Mouse (Mus musculus): ENCODE results near the gene Sppl2b. TPM values are rescaled to one million over a fixed set of nuclear protein-coding genes. Genes with fewer than 3 reads are reported as not detected.
A peak's percentile ranks its signal among the peaks of the same experiment; 100 is the strongest.

The Sppl2b gene
- polyA plus RNA-seq, 1 experiment from 2014 or later: 30.4 TPM

DNA sequence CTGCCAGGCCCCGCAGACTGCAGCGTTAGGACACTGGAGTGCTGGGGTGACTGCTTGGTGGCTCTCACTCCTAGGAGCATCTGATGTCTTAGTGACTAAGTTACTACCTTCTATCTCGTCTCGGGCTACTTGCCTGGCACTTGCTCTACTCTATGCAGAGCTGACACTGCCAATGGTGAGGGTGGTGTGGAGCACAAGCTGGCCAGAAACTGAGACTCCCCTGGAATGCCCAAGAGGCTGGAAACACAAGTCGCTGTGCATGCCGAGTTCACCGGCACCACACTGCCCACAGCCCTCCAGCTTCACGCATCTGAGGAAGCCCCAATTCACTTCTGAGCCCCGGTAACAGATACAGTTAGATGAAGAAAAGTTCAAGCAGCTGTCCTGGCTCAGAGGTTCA, 19.0 kb downstream of the Sppl2b start:
- Histone ChIP-seq H3K27me3 (replicated peaks; ENCODE audit: control insufficient read depth, insufficient read depth, low read length) (no peaks in the 10 kb centered on the region), H3K36me3 (ENCODE audit: control insufficient read depth, insufficient read depth, low read length) (no peaks in the 10 kb centered on the region), H3K4me2 (ENCODE audit: low read length) (no peak overlapping the region), H3K9ac (ENCODE audit: low read length) (no peak overlapping the region), H3K4me3 (ENCODE audit: low read depth, low read length) (no peak overlapping the region), H3K4me1 (ENCODE audit: control insufficient read depth, insufficient read depth, low read length) (no peaks in the 10 kb centered on the region), H3K9me3 (replicated peaks; ENCODE audit: control insufficient read depth, low read length) (no peaks in the 10 kb centered on the region), H3K27ac (ENCODE audit: low read depth, low read length) (no peak overlapping the region)
- ATAC-seq: no peak
- no peak for DNase-seq (ENCODE audit: low spot score)
- WGBS: 80% methylated on average over 9 of the region's 9 CpGs

DNA sequence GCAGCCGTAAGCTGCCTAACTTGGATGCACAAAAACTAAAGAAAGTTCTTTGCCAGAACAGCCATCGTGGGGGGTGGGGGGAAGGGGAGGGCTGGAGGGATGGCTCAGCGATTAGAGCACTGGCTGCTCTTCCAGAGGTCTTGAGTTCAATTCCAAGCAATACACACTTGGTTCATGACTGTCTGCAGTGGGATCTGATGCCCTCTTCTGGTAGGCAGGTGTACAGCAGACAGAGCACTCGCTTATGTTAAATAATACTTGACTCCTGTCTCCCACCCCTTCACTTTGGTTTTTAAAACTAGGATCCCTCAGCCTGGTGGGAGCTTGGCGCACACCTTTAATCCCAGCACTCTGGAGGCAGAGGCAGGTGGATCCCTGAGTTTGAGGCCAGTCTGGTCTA, 21.0 kb downstream of the Sppl2b start:
- H3K4me3 ChIP-seq (ENCODE audit: low read depth, low read length): no peak overlapping the region
- 29% methylated on average over 5 of the region's 5 CpGs for WGBS
- H3K36me3 ChIP-seq (ENCODE audit: control insufficient read depth, insufficient read depth, low read length): no peaks in the 10 kb centered on the region
- H3K9ac ChIP-seq (ENCODE audit: low read length): no peak overlapping the region
- no peaks in the 10 kb centered on the region for H3K4me1 ChIP-seq (ENCODE audit: control insufficient read depth, insufficient read depth, low read length)
- DNase-seq (ENCODE audit: low spot score): peak; percentile 73
- ATAC-seq: 0 out of 2 replicates have a peak, but pooled peaks have one; percentile 44
- H3K4me2 ChIP-seq (ENCODE audit: low read length): no peak overlapping the region
- H3K9me3 ChIP-seq (replicated peaks; ENCODE audit: control insufficient read depth, low read length): no peaks in the 10 kb centered on the region
- H3K27me3 ChIP-seq (replicated peaks; ENCODE audit: control insufficient read depth, insufficient read depth, low read length): no peaks in the 10 kb centered on the region
- no peak overlapping the region for H3K27ac ChIP-seq (ENCODE audit: low read depth, low read length)

DNA sequence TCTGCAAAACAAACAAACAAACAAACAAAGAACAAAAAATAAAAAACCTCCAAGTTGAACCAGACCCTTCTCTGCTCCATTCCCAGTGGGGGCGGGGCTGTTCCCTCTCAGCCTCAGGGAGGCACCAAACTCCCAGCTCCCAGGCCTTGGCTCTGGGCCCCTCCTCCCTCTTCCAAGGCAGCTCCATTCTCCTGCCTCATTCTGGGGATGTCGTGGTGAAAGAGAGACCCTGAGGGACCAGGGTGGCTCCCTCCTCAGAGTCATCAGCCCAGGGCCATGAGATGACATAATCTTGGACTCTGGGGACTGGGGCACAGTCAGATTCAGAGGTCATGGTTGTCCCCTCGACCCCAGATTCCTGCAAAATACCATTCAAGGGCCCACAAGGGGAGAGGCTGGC, 21.5 kb downstream of the Sppl2b start:
- WGBS: 27% methylated on average over 3 of the region's 3 CpGs
- no peak for ATAC-seq

DNA sequence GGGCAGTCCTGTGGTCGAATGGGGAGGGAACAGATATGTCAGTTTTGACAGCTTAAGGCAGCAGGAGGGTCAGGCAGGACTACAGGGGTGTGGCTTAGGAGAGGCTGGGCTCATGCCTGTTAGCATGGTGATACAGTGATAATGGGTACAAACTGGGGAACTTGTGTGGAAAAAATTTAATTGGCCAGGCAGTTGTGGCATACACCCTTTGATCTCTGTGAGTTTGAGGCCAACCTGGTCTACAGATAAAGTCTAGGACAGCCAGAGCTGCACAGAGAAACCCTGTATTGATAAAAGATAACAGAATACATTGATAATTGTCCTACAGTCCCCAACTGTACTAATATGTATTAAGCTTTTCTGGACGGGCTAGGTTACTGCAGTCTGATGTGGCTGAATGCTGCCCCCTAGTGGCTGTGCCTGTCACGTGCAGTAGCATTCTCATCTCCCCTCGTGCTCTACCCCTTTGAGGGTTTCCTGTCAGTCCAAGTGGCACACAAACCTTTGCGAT, 25.1 kb downstream of the Sppl2b start:
- Histone ChIP-seq H3K4me2 (ENCODE audit: low read length) (no peak overlapping the region), H3K9ac (ENCODE audit: low read length) (no peak overlapping the region), H3K9me3 (replicated peaks; ENCODE audit: control insufficient read depth, low read length) (no peaks in the 10 kb centered on the region), H3K36me3 (ENCODE audit: control insufficient read depth, insufficient read depth, low read length) (no peaks in the 10 kb centered on the region), H3K4me3 (ENCODE audit: low read depth, low read length) (no peak overlapping the region), H3K4me1 (ENCODE audit: control insufficient read depth, insufficient read depth, low read length) (no peaks in the 10 kb centered on the region), H3K27me3 (replicated peaks; ENCODE audit: control insufficient read depth, insufficient read depth, low read length) (no peaks in the 10 kb centered on the region), H3K27ac (ENCODE audit: low read depth, low read length) (no peak overlapping the region)
- 21% methylated on average over 5 of the region's 5 CpGs for WGBS
- ATAC-seq (peak; percentile 54; the same call in 1 of the 2 replicates), DNase-seq (ENCODE audit: low spot score) (peak; percentile 69)

More for the DNA sequence above, 21.5 kb downstream of the Sppl2b start:
- H3K36me3 ChIP-seq (ENCODE audit: control insufficient read depth, insufficient read depth, low read length): no peaks in the 10 kb centered on the region
- H3K4me1 ChIP-seq (ENCODE audit: control insufficient read depth, insufficient read depth, low read length): no peaks in the 10 kb centered on the region
- no peak overlapping the region for H3K27ac ChIP-seq (ENCODE audit: low read depth, low read length)
- no peak overlapping the region for H3K4me3 ChIP-seq (ENCODE audit: low read depth, low read length)
- no peaks in the 10 kb centered on the region for H3K27me3 ChIP-seq (replicated peaks; ENCODE audit: control insufficient read depth, insufficient read depth, low read length)
- H3K4me2 ChIP-seq (ENCODE audit: low read length): no peak overlapping the region
- DNase-seq (ENCODE audit: low spot score): no peak
- H3K9me3 ChIP-seq (replicated peaks; ENCODE audit: control insufficient read depth, low read length): no peaks in the 10 kb centered on the region
- no peak overlapping the region for H3K9ac ChIP-seq (ENCODE audit: low read length)

DNA sequence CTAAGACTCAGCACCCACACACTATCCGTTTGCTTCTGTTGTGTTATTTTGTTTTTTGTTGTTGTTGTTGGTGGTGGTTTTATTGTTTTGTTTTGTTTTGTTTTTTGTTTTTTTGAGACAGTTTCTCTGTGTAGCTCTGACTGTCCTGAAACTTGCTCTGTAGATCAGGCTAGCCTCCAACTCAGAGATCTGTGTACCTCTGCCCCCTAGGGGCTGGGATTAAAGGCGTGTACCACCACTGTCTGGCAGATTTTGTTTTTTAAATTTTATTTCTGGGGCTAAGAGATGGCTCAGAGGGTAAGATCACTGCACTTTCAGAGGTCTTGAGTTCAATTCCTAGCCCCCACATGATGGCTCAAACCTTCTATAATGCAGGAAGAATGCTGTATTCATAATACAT, 25.8 kb downstream of the Sppl2b start:
- WGBS: 75% methylated on average over 2 of the region's 2 CpGs
- Histone ChIP-seq H3K36me3 (ENCODE audit: control insufficient read depth, insufficient read depth, low read length) (no peaks in the 10 kb centered on the region), H3K4me1 (ENCODE audit: control insufficient read depth, insufficient read depth, low read length) (no peaks in the 10 kb centered on the region), H3K4me3 (ENCODE audit: low read depth, low read length) (no peak overlapping the region), H3K9me3 (replicated peaks; ENCODE audit: control insufficient read depth, low read length) (no peaks in the 10 kb centered on the region), H3K27me3 (replicated peaks; ENCODE audit: control insufficient read depth, insufficient read depth, low read length) (no peaks in the 10 kb centered on the region), H3K9ac (ENCODE audit: low read length) (no peak overlapping the region), H3K4me2 (ENCODE audit: low read length) (no peak overlapping the region), H3K27ac (ENCODE audit: low read depth, low read length) (no peak overlapping the region)
- DNase-seq (ENCODE audit: low spot score) (no peak), ATAC-seq (no peak)

DNA sequence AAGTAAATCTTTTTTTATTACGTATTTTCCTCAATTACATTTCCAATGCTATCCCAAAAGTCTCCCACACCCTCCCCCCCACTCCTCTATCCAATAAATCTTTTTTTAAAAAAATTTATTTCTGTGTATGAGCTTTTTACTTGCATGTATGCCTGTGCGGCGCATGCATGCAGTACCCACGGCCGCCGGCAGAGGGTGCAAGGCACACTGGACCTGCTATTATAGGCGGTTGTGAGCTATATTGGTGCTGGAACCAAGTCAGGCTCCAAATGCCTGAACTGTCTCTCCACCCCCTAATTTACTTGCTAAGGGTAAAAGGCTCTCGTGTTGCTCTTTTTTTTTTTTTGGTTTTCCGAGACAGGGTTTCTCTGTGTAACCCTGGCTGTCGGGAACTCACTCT, 26.2 kb downstream of the Sppl2b start:
- Histone ChIP-seq H3K4me2 (ENCODE audit: low read length) (no peak overlapping the region), H3K4me3 (ENCODE audit: low read depth, low read length) (no peak overlapping the region), H3K36me3 (ENCODE audit: control insufficient read depth, insufficient read depth, low read length) (no peaks in the 10 kb centered on the region), H3K4me1 (ENCODE audit: control insufficient read depth, insufficient read depth, low read length) (no peaks in the 10 kb centered on the region), H3K27ac (ENCODE audit: low read depth, low read length) (no peak overlapping the region), H3K9me3 (replicated peaks; ENCODE audit: control insufficient read depth, low read length) (no peaks in the 10 kb centered on the region), H3K27me3 (replicated peaks; ENCODE audit: control insufficient read depth, insufficient read depth, low read length) (no peaks in the 10 kb centered on the region), H3K9ac (ENCODE audit: low read length) (no peak overlapping the region)
- DNase-seq (ENCODE audit: low spot score) (peak; percentile 58), ATAC-seq (no peak)
- WGBS: 33% methylated on average over 10 of the region's 10 CpGs

DNA sequence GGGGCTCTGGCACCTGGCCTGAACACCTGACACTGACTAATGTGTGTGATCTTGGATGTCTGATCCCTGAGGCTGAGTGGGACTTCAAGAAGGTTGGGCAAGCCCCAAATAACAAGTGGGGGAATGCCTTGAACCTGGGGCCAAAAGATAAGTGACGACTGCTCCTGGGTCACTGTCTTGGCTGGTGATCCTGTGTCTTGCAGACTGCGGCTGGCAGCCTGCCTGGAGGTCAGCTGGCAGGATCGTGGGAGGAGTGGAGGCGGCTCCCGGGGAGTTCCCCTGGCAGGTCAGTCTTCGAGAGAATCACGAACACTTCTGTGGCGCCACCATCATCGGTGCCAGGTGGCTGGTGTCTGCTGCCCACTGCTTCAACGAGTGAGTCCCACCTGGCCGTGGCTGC, 32.1 kb downstream of the Sppl2b start:
- DNase-seq (ENCODE audit: low spot score) (no peak), ATAC-seq (no peak)
- no peak overlapping the region for H3K4me3 ChIP-seq (ENCODE audit: low read depth, low read length)
- H3K27me3 ChIP-seq (replicated peaks; ENCODE audit: control insufficient read depth, insufficient read depth, low read length): no peaks in the 10 kb centered on the region
- H3K4me1 ChIP-seq (ENCODE audit: control insufficient read depth, insufficient read depth, low read length): no peaks in the 10 kb centered on the region
- no peak overlapping the region for H3K4me2 ChIP-seq (ENCODE audit: low read length)
- WGBS: 69% methylated on average over 11 of the region's 11 CpGs
- no peaks in the 10 kb centered on the region for H3K9me3 ChIP-seq (replicated peaks; ENCODE audit: control insufficient read depth, low read length)
- H3K27ac ChIP-seq (ENCODE audit: low read depth, low read length): no peak overlapping the region
- no peaks in the 10 kb centered on the region for H3K36me3 ChIP-seq (ENCODE audit: control insufficient read depth, insufficient read depth, low read length)
- no peak overlapping the region for H3K9ac ChIP-seq (ENCODE audit: low read length)

DNA sequence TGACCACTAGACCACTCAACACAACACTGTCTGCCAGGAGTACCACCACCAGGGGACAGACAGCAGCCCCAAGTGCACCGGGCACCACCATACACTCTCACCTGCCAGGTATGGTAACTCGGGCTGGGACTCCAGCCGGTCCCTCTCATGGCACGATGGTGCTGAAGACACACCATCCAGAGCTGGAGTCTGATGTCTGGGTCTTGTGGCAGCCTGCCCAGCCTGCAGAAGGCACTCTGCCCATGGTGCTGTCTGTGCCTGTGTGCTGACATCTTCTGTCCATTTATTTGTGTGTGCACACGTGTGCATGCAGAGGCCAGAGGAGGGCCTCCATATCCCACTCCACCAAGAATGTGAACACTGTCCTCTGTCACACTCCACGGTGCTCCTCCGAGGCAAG, 40.0 kb downstream of the Sppl2b start:
- Histone ChIP-seq H3K9ac (ENCODE audit: low read length) (no peak overlapping the region), H3K4me3 (ENCODE audit: low read depth, low read length) (no peak overlapping the region), H3K9me3 (replicated peaks; ENCODE audit: control insufficient read depth, low read length) (no peaks in the 10 kb centered on the region), H3K4me1 (ENCODE audit: control insufficient read depth, insufficient read depth, low read length) (peaks cover 7% of the 10 kb centered on the region), H3K27me3 (replicated peaks; ENCODE audit: control insufficient read depth, insufficient read depth, low read length) (no peaks in the 10 kb centered on the region), H3K36me3 (ENCODE audit: control insufficient read depth, insufficient read depth, low read length) (peaks cover 21% of the 10 kb centered on the region), H3K4me2 (ENCODE audit: low read length) (no peak overlapping the region), H3K27ac (ENCODE audit: low read depth, low read length) (no peak overlapping the region)
- no peak for ATAC-seq
- 89% methylated on average over 7 of the region's 7 CpGs for WGBS
- DNase-seq (ENCODE audit: low spot score): no peak

DNA sequence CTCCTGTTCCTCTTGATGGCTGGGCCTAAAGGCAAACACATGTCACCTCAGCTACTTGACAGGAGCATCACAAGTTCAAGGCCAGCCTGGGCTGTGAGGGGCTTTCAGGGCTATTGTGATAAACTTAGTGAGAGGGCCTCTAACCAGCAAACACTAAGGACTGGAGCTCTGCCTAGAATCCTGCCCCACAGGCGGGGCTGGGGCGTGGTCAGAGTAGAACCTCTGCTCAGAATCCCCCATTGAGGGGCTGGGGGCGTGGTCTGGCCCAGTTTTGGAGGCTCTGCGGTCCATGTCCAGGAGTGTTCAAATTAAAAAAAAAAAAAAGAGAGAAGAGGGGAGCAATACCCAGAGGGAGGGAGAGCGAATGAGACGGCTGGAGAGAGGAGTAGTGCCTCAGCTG, 40.6 kb downstream of the Sppl2b start:
- Histone ChIP-seq H3K9ac (ENCODE audit: low read length) (no peak overlapping the region), H3K36me3 (ENCODE audit: control insufficient read depth, insufficient read depth, low read length) (peaks cover 21% of the 10 kb centered on the region), H3K9me3 (replicated peaks; ENCODE audit: control insufficient read depth, low read length) (no peaks in the 10 kb centered on the region), H3K27ac (ENCODE audit: low read depth, low read length) (no peak overlapping the region), H3K4me1 (ENCODE audit: control insufficient read depth, insufficient read depth, low read length) (peaks cover 7% of the 10 kb centered on the region), H3K4me2 (ENCODE audit: low read length) (no peak overlapping the region), H3K27me3 (replicated peaks; ENCODE audit: control insufficient read depth, insufficient read depth, low read length) (no peaks in the 10 kb centered on the region), H3K4me3 (ENCODE audit: low read depth, low read length) (no peak overlapping the region)
- 82% methylated on average over 6 of the region's 6 CpGs for WGBS
- DNase-seq (ENCODE audit: low spot score) (no peak), ATAC-seq (no peak)
